Mouse (Mus musculus): ENCODE results near the gene Hist1h3d. TPM values are rescaled to one million over a fixed set of nuclear protein-coding genes. Genes with fewer than 3 reads are reported as not detected.
"Not testable (repeated sequence)": the region's sequence is repeated elsewhere in the genome, so short reads cannot be mapped to it uniquely, and the experiment has no call there.

The Hist1h3d gene
- polyA plus RNA-seq, 1 experiment from 2014 or later: 6.5 TPM

- no peaks in the 10 kb centered on the region for H3K27me3 ChIP-seq
- H3K4me2 ChIP-seq: peak overlapping the region; percentile 84
- H3K9me3 ChIP-seq (replicated peaks): no peaks in the 10 kb centered on the region
- peak; percentile 88 for ATAC-seq (replicated peaks; ENCODE audit: low FRiP score)
- no peaks in the 10 kb centered on the region for H3K36me3 ChIP-seq
- peak overlapping the region; percentile 73 for H3K4me3 ChIP-seq (replicated peaks)
- H3K27ac ChIP-seq: peak overlapping the region; percentile 99
- peaks cover 17% of the 10 kb centered on the region for H3K4me1 ChIP-seq
- H3K9ac ChIP-seq: peak overlapping the region; percentile 94
- WGBS: under 1% methylated on average over 18 of the region's 18 CpGs
Measured at GRCm38 (mm10) chr13:23621532-23622174, 46.1 kb downstream of the Hist1h3d start.

GRCm38 (mm10) chr13:23622175-23622671, 46.7 kb downstream of the Hist1h3d start, which contains the start of gene Hist1h1e:
Gene Hist1h1e, minus strand, starts transcription at chr13:23622558.
- not testable (repeated sequence) for H3K9me3 ChIP-seq (replicated peaks); H3K27me3 ChIP-seq; H3K36me3 ChIP-seq
- ATAC-seq (replicated peaks; ENCODE audit: low FRiP score): peak; percentile 93
- H3K27ac ChIP-seq: peak within 1 kb of the TSS; percentile 99
- peaks cover 17% of the 10 kb centered on the region for H3K4me1 ChIP-seq
- peak within 1 kb of the TSS; percentile 73 for H3K4me3 ChIP-seq (replicated peaks)
- under 1% methylated on average over 53 of the region's 53 CpGs for WGBS
- peak within 1 kb of the TSS; percentile 84 for H3K4me2 ChIP-seq
- peak within 1 kb of the TSS; percentile 94 for H3K9ac ChIP-seq

GRCm38 (mm10) chr13:23622861-23623450, 47.4 kb downstream of the Hist1h3d start:
- Histone ChIP-seq H3K9ac (peak overlapping the region; percentile 94; the same call in 1 of the 2 replicates), H3K4me2 (peak overlapping the region; percentile 84), H3K27ac (peak overlapping the region; percentile 99), H3K4me3 (replicated peaks) (peak overlapping the region; percentile 73), H3K9me3 (replicated peaks) (no peaks in the 10 kb centered on the region), H3K4me1 (peaks cover 17% of the 10 kb centered on the region), H3K27me3 (no peaks in the 10 kb centered on the region), H3K36me3 (no peaks in the 10 kb centered on the region)
- 26% methylated on average over 7 of the region's 7 CpGs for WGBS
- ATAC-seq (replicated peaks; ENCODE audit: low FRiP score): no peak

Small RNA genes within 50 kb of the gene (microRNA-seq; reads per million reads assigned to microRNA genes)
- not detected for gene Gm44297
- gene Gm44359: not detected
- gene Gm44394: not detected

Other genes with a start within 250 kb of the Hist1h3d start
- 48.8 and 48.9 TPM in 2 replicates for gene Zfp322a, start 206.6 kb upstream of the Hist1h3d start, polyA plus RNA-seq (2015; fragmentation: Nextera tagmentation; extraction: Ambion mirVana)
- gene Abt1, start 151.9 kb upstream of the Hist1h3d start, polyA plus RNA-seq (2015; fragmentation: Nextera tagmentation; extraction: Ambion mirVana): 13.5 and 13.7 TPM in 2 replicates
- gene Btn1a1, start 109.9 kb upstream of the Hist1h3d start, polyA plus RNA-seq (2015; fragmentation: Nextera tagmentation; extraction: Ambion mirVana): 0.08 and 0.12 TPM in 2 replicates
- gene Btn2a2, start 86.9 kb upstream of the Hist1h3d start, polyA plus RNA-seq (2015; fragmentation: Nextera tagmentation; extraction: Ambion mirVana): 0.55 and 0.71 TPM in 2 replicates
- gene Hist1h4h, start 44.7 kb upstream of the Hist1h3d start, polyA plus RNA-seq (2015; fragmentation: Nextera tagmentation; extraction: Ambion mirVana): 7.5 and 7.8 TPM in 2 replicates
- gene Hist1h2af, start 41.9 kb upstream of the Hist1h3d start, polyA plus RNA-seq (2015; fragmentation: Nextera tagmentation; extraction: Ambion mirVana): 3.3 and 7.3 TPM in 2 replicates
- gene Hist1h3g, start 40.3 kb upstream of the Hist1h3d start, polyA plus RNA-seq (2015; fragmentation: Nextera tagmentation; extraction: Ambion mirVana): 6.6 and 6.9 TPM in 2 replicates
- gene Hist1h2bh, start 32.4 kb upstream of the Hist1h3d start, polyA plus RNA-seq (2015; fragmentation: Nextera tagmentation; extraction: Ambion mirVana): 0.91 and 1.1 TPM in 2 replicates
- 0.86 and 1.3 TPM in 2 replicates for gene Hist1h3f, start 31.7 kb upstream of the Hist1h3d start, polyA plus RNA-seq (2015; fragmentation: Nextera tagmentation; extraction: Ambion mirVana)
- gene Hist1h4f, start 24.1 kb upstream of the Hist1h3d start, polyA plus RNA-seq (2015; fragmentation: Nextera tagmentation; extraction: Ambion mirVana): 0.96 and 1.3 TPM in 2 replicates
- gene Hist1h1d, start 22.5 kb upstream of the Hist1h3d start, polyA plus RNA-seq (2015; fragmentation: Nextera tagmentation; extraction: Ambion mirVana): 0.66 and 0.67 TPM in 2 replicates
- gene Hist1h3e, start 13.4 kb upstream of the Hist1h3d start, polyA plus RNA-seq (2015; fragmentation: Nextera tagmentation; extraction: Ambion mirVana): 6.5 and 6.7 TPM in 2 replicates
- gene Hist1h2ae, start 4.5 kb upstream of the Hist1h3d start, polyA plus RNA-seq (2015; fragmentation: Nextera tagmentation; extraction: Ambion mirVana): 84.7 and 118 TPM in 2 replicates
- 10.6 and 10.9 TPM in 2 replicates for gene Hist1h2bg, start 4.4 kb upstream of the Hist1h3d start, polyA plus RNA-seq (2015; fragmentation: Nextera tagmentation; extraction: Ambion mirVana)
- gene Hist1h2bf, start 1.6 kb upstream of the Hist1h3d start, polyA plus RNA-seq (2015; fragmentation: Nextera tagmentation; extraction: Ambion mirVana): 6.0 and 6.9 TPM in 2 replicates
- 3.6 TPM in 2 replicates for gene Hist1h2ad, start 1.4 kb upstream of the Hist1h3d start, polyA plus RNA-seq (2015; fragmentation: Nextera tagmentation; extraction: Ambion mirVana)
- 123 and 142 TPM in 2 replicates for gene Hist1h4d, start 5.8 kb downstream of the Hist1h3d start, polyA plus RNA-seq (2015; fragmentation: Nextera tagmentation; extraction: Ambion mirVana)
- gene Hist1h2be, start 45.4 kb downstream of the Hist1h3d start, polyA plus RNA-seq (2015; fragmentation: Nextera tagmentation; extraction: Ambion mirVana): 3.1 and 3.7 TPM in 2 replicates
- 19.7 and 21.1 TPM in 2 replicates for gene Hist1h1e, start 46.8 kb downstream of the Hist1h3d start, polyA plus RNA-seq (2015; fragmentation: Nextera tagmentation; extraction: Ambion mirVana)
- gene Hist1h2ac, start 108.2 kb downstream of the Hist1h3d start, polyA plus RNA-seq (2015; fragmentation: Nextera tagmentation; extraction: Ambion mirVana): 1.3 and 1.5 TPM in 2 replicates
- gene Hist1h2bc, start 108.4 kb downstream of the Hist1h3d start, polyA plus RNA-seq (2015; fragmentation: Nextera tagmentation; extraction: Ambion mirVana): 65.3 and 71.8 TPM in 2 replicates
- 0.31 TPM in 1 of 2 replicates, not detected in the other for gene Hist1h1t, start 120.1 kb downstream of the Hist1h3d start, polyA plus RNA-seq (2015; fragmentation: Nextera tagmentation; extraction: Ambion mirVana)
- gene Hist1h4c, start 122.7 kb downstream of the Hist1h3d start, polyA plus RNA-seq (2015; fragmentation: Nextera tagmentation; extraction: Ambion mirVana): 7.5 and 8.5 TPM in 2 replicates
- 6.4 and 7.7 TPM in 2 replicates for gene Hfe, start 135.1 kb downstream of the Hist1h3d start, polyA plus RNA-seq (2015; fragmentation: Nextera tagmentation; extraction: Ambion mirVana)
- gene Hist1h1c, start 163.0 kb downstream of the Hist1h3d start, polyA plus RNA-seq (2015; fragmentation: Nextera tagmentation; extraction: Ambion mirVana): 24.1 and 27.2 TPM in 2 replicates
- gene Hist1h3c, start 169.8 kb downstream of the Hist1h3d start, polyA plus RNA-seq (2015; fragmentation: Nextera tagmentation; extraction: Ambion mirVana): 12.6 and 13.5 TPM in 2 replicates
- gene Hist1h2bb, start 171.0 kb downstream of the Hist1h3d start, polyA plus RNA-seq (2015; fragmentation: Nextera tagmentation; extraction: Ambion mirVana): 3.8 and 4.5 TPM in 2 replicates
- gene Hist1h2ab, start 175.4 kb downstream of the Hist1h3d start, polyA plus RNA-seq (2015; fragmentation: Nextera tagmentation; extraction: Ambion mirVana): 39.2 and 44.8 TPM in 2 replicates
- gene Hist1h3b, start 176.5 kb downstream of the Hist1h3d start, polyA plus RNA-seq (2015; fragmentation: Nextera tagmentation; extraction: Ambion mirVana): 10.8 and 11.3 TPM in 2 replicates
- gene Hist1h4b, start 181.2 kb downstream of the Hist1h3d start, polyA plus RNA-seq (2015; fragmentation: Nextera tagmentation; extraction: Ambion mirVana): 5.4 and 6.4 TPM in 2 replicates
- 0.35 TPM in 1 of 2 replicates, not detected in the other for gene Hist1h4a, start 185.5 kb downstream of the Hist1h3d start, polyA plus RNA-seq (2015; fragmentation: Nextera tagmentation; extraction: Ambion mirVana)
- gene Hist1h3a, start 186.6 kb downstream of the Hist1h3d start, polyA plus RNA-seq (2015; fragmentation: Nextera tagmentation; extraction: Ambion mirVana): 8.0 and 9.4 TPM in 2 replicates
- 2.3 and 3.1 TPM in 2 replicates for gene Hist1h1a, start 187.9 kb downstream of the Hist1h3d start, polyA plus RNA-seq (2015; fragmentation: Nextera tagmentation; extraction: Ambion mirVana)
- not detected in 2 replicates for gene Trim38, start 194.2 kb downstream of the Hist1h3d start, polyA plus RNA-seq (2015; fragmentation: Nextera tagmentation; extraction: Ambion mirVana)
- 0.10 and 0.12 TPM in 2 replicates for gene Slc17a2, start 231.2 kb downstream of the Hist1h3d start, polyA plus RNA-seq (2015; fragmentation: Nextera tagmentation; extraction: Ambion mirVana)

All from kidney, embryonic 15.5 days (tissue).